Mouse (Mus musculus): ENCODE data around the gene Itga2. TPM values are rescaled to one million over a fixed set of nuclear protein-coding genes. Genes with fewer than 3 reads are reported as not detected.

Itga2 gene
- total RNA-seq (2023) = 1 to 10 TPM in 1 of 2 experiments, under 1 TPM in 1; 0.31 to 1.0 TPM

DNA sequence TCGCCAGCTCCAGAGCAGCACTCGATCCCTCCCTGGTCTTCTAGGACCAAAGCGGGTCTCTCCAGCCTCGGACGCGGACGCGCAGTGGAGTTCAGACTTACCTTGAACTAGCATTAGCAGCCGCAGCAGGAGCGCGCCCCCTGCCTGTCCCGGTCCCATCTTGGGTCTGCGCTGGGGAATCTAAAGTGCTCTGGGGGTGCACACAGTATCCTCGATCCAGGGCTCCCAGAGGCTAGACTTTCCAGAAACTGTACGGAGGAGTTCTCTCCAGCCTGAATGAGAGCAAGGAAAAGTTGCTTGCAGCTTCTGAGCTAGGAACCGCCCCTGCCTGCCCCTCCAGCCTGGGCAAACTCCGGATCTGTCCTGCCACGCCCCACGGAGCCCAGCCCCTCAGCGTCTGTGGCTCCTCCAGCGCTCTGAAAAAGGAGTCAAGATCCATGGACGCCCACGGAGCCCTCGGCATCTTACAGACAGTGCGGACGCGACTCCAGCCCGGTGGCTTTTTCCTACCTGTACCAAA, at the start of gene Itga2:
TSS of gene Itga2 (minus strand) at position 326 of the 520 bp plus-strand sequence.

DNA sequence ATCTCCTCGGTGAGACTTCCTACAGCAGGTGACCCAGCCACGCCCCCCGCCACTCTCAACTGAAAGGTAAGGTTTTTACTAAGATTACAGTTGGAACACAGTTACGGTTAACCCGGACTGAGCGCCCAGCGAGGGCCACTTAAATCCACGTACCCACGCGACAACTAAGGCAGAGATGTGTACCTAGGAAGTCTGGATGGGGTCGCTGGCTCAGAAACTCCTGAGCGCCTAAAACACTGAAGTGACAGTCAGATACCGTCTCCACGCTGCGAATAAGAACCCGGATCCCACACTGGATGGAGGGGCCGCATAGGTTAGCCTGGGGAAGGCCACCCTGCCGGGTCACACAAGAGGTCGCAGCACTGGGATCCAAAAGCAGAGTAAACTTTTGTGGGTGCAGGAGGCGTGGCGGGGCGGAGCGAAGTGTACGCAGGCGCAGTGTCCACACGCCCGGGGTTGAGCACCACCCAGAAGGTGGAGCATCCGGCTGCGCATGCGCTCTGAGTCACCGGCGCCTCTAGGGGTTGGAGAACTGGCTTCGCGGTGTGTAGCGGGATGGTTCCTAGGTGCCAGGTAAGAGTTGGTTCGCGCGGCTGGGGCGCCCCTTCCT, 114.0 kb downstream of the Itga2 start, which contains the start of gene Mocs2:
TSS of gene Mocs2 (plus strand) at position 486 of the 610 bp plus-strand sequence.

Other genes starting within 250 kb of the Itga2 start
- gene Mocs2, start 113.9 kb downstream of the Itga2 start, total RNA-seq (2023) = 10 to 100 TPM; 20.7 TPM
- gene Pelo, start 158.1 kb upstream of the Itga2 start, total RNA-seq (2023) = 10 to 100 TPM; 10.4 to 10.8 TPM
- 10 to 100 TPM; 10.5 to 11.3 TPM for gene Gm49395, start 169.8 kb upstream of the Itga2 start, total RNA-seq (2023)
- 10 to 100 TPM; 17.2 to 20.7 TPM for gene Itga1, start 169.9 kb upstream of the Itga2 start, total RNA-seq (2023)

Data from neutrophil, adult 83 days (primary cell).